Mouse (Mus musculus) natural killer cell, adult 2 months (primary cell): ENCODE measurements around the gene 4930578C19Rik.
"Not testable (repeated sequence)": the region's sequence is repeated elsewhere in the genome, so short reads cannot be mapped to it uniquely, and the experiment has no call there.

Experiments used
- DNase-seq, 2 experiments: peaks; one replicate each; pipeline ENCODE4 v3.0.0; 2022; ENCODE audit warnings: low spot score in 2 of 2

4930578C19Rik gene

GRCm38 (mm10) chrX:18461198-18461601, at the start of gene 4930578C19Rik:
TSS of gene 4930578C19Rik (minus strand) at chrX:18461397.
- DNase-seq = no peak

GRCm38 (mm10) chrX:18467690-18468089, 6.5 kb upstream of the 4930578C19Rik start:
- DNase-seq = no peak

GRCm38 (mm10) chrX:18462879-18463278, 1.7 kb upstream of the 4930578C19Rik start:
- DNase-seq = no peak

DNA sequence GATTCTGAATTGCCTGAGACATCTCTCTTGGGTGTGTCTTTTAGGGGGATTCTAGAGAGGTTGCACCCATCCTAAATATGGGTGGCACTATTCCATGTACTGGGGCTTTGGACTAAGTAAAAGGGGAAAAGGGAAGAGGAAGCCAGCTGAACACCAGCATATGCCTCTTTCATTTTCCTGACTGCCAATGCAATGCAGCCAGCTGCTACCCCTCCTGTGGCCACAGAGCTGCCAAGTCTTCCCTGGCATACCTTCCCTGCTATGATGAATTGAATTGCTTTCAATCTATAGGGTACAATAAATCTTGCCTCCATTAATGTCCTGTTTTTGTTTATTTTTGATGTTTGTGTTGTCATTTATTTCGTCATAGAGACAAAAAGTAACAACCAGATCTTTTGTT, 9.6 kb downstream of the 4930578C19Rik start:
- DNase-seq = no peak

DNA sequence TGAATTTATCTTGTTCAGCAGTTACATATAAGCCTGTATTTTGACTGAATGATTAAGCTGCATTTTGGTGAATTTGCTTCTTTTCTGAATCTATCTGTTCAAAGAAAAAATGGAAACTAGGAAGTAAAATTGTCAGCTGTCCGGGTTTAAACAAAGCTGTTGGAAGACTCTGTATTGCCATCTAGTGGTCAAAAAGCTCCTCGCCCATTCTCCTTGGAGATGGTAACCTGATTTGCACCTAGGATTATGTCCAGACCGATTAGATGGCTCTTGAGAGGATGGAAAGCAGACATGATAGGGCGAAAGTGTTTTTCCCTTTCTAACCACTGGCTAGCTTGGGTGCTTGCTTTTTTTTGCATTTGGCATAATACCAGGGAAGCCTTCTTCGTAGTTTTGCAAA, 19.1 kb downstream of the 4930578C19Rik start:
- peak; percentile 0 for DNase-seq

DNA sequence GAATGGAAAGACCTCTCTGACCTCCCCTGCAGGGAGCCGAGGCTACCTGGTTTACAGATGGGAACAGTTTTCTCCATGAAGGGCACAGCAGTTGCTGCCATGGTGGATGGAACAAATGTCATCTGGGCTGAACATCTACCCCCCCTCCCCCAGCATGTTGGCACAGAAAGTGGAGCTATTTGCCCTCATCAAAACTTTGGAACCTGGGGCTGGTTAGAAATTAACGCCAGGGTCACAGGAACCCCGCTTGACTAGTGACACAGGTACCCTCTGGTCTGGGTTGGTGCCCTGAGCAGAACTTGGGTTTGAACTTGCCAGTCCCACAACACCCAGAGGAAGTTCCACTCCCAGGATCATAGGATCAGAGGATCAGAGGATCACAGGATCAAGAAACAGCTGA, 35.7 kb downstream of the 4930578C19Rik start:
- no peak for DNase-seq

GRCm38 (mm10) chrX:18423206-18423605, 38.0 kb downstream of the 4930578C19Rik start:
- no peak for DNase-seq

- DNase-seq = no peak
Measured at GRCm38 (mm10) chrX:18420161-18420784, 40.9 kb downstream of the 4930578C19Rik start.

DNA sequence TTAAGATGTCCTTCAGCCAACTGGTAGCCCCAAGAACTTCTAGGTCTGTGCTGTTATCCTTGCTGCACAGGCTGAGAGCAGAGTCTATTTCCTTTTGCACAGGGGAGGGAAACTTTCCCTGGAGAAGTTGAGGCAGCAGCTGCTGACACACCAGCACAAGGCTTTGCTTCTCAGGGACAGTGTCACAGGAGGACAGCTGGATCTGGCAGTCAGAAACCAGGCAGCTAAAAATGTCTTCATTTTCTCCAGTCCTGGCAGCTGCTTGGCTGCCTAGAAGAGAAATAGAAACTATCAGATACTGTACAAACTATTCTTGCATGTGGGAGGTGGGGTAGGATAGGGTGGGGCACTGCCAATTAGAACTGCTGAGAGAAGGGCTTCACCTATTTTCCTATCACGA, 42.2 kb downstream of the 4930578C19Rik start:
- DNase-seq = no peak

DNA sequence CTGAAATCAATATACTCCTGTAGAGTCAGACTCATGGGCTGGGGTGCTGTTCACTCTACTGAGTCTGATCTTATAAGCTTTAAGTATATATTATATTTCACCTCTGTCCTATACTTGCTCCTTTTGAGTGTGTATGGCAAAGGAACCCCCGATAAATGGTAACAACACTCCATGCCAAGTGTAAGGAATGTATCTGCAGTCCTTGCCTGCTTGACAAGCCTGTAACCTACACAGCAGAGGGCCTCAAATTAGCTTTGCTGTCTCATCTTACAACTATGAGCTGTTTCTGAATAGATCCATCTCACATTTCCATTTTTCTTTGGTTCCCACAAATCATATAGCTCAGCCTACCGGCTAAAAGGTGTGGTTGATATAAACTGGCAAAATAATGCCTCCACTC, 46.6 kb downstream of the 4930578C19Rik start:
- no peak for DNase-seq

DNA sequence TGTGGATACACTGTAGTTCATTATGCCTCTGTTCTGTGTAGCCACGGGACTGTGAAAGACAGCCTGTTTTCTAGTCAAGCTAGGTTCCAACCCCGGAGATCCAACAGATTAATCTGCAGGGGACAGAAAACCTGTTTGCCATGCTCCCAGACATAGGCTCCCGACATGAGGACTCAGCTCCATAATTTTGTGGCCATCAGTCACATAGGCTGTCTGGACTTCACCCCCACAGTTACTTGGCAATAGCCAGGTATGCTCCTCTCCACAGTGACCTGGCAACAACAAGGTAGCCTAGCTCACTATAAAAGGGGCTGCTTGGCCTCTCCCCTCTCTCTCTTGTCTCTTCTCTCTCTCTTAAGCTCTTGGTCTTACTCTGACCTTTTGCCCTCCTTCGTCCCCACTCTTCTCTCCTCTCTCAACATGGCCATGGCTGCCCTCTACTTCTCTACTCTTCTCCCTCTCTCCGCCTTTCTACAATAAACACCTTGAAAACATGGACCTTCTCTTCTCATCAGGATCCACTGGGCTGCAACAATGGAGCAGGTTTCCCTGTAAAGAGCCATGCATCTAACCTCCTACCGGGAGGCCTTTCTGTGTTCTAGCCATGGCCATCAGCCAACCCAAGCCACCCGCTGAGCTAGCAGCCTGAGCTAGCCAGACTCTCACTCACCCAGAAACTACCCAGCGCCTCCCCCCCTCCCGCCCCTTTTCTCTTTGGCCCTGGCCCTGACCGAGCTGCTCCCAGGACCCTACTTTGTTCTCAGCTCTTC, 49.9 kb downstream of the 4930578C19Rik start:
- no peak for DNase-seq

DNA sequence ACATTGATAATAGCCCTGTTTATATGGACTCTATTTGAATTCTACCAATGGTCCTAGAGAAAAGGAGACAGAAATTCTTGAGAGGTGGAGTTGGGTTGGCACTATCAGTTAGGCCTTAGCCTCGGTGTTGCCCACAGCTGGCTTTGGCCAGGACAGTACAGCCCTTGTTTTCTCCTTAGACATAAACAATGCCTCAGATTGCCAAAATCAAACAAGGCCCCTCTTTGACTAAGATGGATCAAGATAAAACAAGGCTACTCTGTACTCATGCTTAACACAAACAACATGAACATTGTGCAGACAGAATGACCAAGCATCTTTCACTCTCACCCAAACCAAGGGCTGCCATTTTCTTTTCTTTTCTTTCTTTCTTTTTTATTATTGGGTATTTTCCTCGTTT, 51.6 kb downstream of the 4930578C19Rik start:
- DNase-seq = no peak

DNA sequence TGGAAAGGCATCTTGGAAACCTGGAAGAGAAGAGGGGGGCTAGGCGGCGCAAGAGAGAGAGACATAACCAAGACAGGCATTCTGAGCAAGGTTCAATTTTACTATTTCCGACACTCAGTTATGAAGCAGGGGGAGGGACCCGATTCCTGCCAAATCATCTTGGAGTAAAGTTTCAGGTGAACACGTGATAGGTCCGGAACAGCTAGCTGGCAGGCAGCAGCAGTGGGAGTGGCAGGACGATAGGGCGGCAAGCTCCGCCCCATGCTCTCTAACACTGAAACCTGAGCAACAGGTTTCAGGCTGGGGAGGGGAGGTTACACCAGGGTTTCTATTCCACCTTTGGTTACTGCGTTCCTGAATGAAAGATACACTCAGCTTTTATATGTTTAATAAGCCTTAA, 58.9 kb downstream of the 4930578C19Rik start:
- no peak for DNase-seq

- no peak for DNase-seq
Measured at GRCm38 (mm10) chrX:18396700-18397099, 64.5 kb downstream of the 4930578C19Rik start.

DNA sequence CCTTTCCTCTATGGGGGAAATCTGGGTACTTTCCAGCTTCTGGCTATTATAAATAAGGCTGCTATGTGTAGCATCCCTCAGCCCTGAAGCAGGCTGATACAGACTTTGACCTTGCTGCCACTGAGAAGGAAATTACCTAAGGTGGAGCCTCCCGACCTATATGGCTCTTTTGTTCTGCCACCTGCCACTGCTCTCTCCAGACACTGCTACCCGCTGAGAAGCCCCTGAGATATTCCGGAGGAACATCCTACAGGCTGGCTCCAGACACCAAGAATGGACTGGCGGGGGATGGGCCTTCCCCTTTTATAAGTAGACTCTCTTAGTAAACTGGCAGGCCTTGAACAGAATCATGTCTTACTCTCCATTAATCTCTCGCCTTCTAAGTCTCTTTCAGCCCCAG, 77.0 kb downstream of the 4930578C19Rik start:
- DNase-seq = not testable (repeated sequence)
